Mouse (Mus musculus) liver, embryonic 14.5 days (tissue): Measurements from ENCODE around the gene Fam120a. TPM values are rescaled to one million over a fixed set of nuclear protein-coding genes. Genes with fewer than 3 reads are reported as not detected.

Source experiments
- ATAC-seq: fragments of 200-750 bp; cut with Nextera tagmentation; 2 replicates; pipeline ENCODE4 v1.8.0; 2017; ENCODE audit warnings: moderate number of reproducible peaks, mild to moderate bottlenecking, moderate library complexity; ENCODE audit not compliant: insufficient read depth
- DNase-seq, 3 experiments: peaks; one replicate each; pipeline ENCODE4 v3.0.0-alpha.2; 2012 to 2013; ENCODE audit warnings: low read depth in 3 of 3, low spot score in 3 of 3
- H3K27ac ChIP-seq: fragments of 300-500 bp; sonication (generic); 2 replicates; pipeline ENCODE4 v1.5.1; 2014; ENCODE audit warnings: moderate library complexity, mild to moderate bottlenecking, control low read depth, inconsistent platforms
- H3K27me3 ChIP-seq: fragments of 300-500 bp; sonication (generic); 2 replicates; pipeline ENCODE4 v1.6.1; 2014; ENCODE audit warnings: mild to moderate bottlenecking, low read length, moderate library complexity; ENCODE audit not compliant: control insufficient read depth, insufficient read depth
- H3K36me3 ChIP-seq: fragments of 300-500 bp; sonication (generic); replicated peaks from 2 replicates; pipeline ENCODE4 v1.6.1; 2014; ENCODE audit warnings: low read depth; ENCODE audit not compliant: control insufficient read depth, insufficient read depth
- H3K4me1 ChIP-seq, 2 experiments: fragments of 200-500 bp in 1 of 2; fragments of 300-500 bp in 1 of 2; sonication (generic) in 1 of 2; replicated peaks; 2 replicates each; pipeline ENCODE4 v1.6.1; 2012 to 2014; ENCODE audit warnings: antibody characterized with exemption in 1 of 2, inconsistent platforms in 1 of 2, low read length in 1 of 2; ENCODE audit not compliant: control insufficient read depth in 2 of 2, insufficient read depth in 2 of 2
- H3K4me2 ChIP-seq: fragments of 300-500 bp; sonication (generic); 2 replicates; pipeline ENCODE4 v1.6.1; 2014; ENCODE audit warnings: low read depth, mild to moderate bottlenecking, control low read depth, moderate library complexity
- H3K4me3 ChIP-seq, 2 experiments: fragments of 200-500 bp in 1 of 2; fragments of 300-500 bp in 1 of 2; sonication (generic) in 1 of 2; 2 replicates each; pipeline ENCODE4 v1.5.1; 2012 to 2014; ENCODE audit warnings: low read depth in 2 of 2, low read length in 2 of 2, mild to moderate bottlenecking in 2 of 2, control low read depth in 1 of 2, inconsistent platforms in 1 of 2, moderate library complexity in 1 of 2; ENCODE audit not compliant: insufficient read depth in 1 of 2
- H3K9ac ChIP-seq: fragments of 300-500 bp; sonication (generic); replicated peaks from 2 replicates; pipeline ENCODE4 v1.6.1; 2014; ENCODE audit warnings: mild to moderate bottlenecking, control low read depth, moderate library complexity
- H3K9me3 ChIP-seq: fragments of 300-500 bp; sonication (generic); 2 replicates; pipeline ENCODE4 v1.6.1; 2016; ENCODE audit warnings: low read length, mixed read lengths; ENCODE audit not compliant: control insufficient read depth
- CTCF ChIP-seq: IDR thresholded peaks from 2 replicates; pipeline ENCODE4 v1.5.1; 2016; ENCODE audit warnings: antibody characterized with exemption, low read depth, control low read depth
- EP300 ChIP-seq: IDR thresholded peaks from 2 replicates; pipeline ENCODE4 v1.6.1; 2016; ENCODE audit warnings: antibody characterized with exemption, low read depth
- WGBS: fragments of 180-500 bp; shearing (Covaris S2); extraction: QIAGEN DNeasy Blood & Tissue Kit; methylation state at CpG from one replicate; pipeline ENCODE4 v1.1.7; 2014; ENCODE audit not compliant: insufficient replicate concordance; 5-methylcytosine and 5-hydroxymethylcytosine counted together
- polyA plus RNA-seq, 2 experiments: library from polyadenylated mRNA; depleted of rRNA in 1 of 2; stranded (reverse) in 1 of 2; unstranded in 1 of 2; fragments of >200 nt; fragmentation: Nextera tagmentation in 1 of 2; extraction: Ambion mirVana in 1 of 2; gene quantifications; 2 replicates each; pipeline versions ENCODE4 v1.2.1 to v1.2.3; 2012 to 2014

The Fam120a gene
- polyA plus RNA-seq, 2 experiments = 19.1 to 37.4 TPM

- Histone ChIP-seq H3K27ac (no peak overlapping the region), H3K36me3 (no peaks in the 10 kb centered on the region), H3K4me2 (no peak overlapping the region), H3K4me3 (no peak overlapping the region), H3K9me3 (no peaks in the 10 kb centered on the region), H3K9ac (no peak overlapping the region), H3K4me1 (peaks cover 13 to 19% of the 10 kb centered on the region in 2 experiments), H3K27me3 (no peaks in the 10 kb centered on the region)
- ATAC-seq = no peak
- DNase-seq = no peak
- TF ChIP-seq EP300 = no peak
- no peak for TF ChIP-seq CTCF
- 83% methylated on average over 8 of the region's 8 CpGs for WGBS
Observed at GRCm38 (mm10) chr13:48850771-48851170, 117.0 kb downstream of the Fam120a start.

- H3K27ac ChIP-seq = no peak overlapping the region
- WGBS = 77% methylated on average over 2 of the region's 2 CpGs
- no peak for TF ChIP-seq CTCF
- TF ChIP-seq EP300 = no peak
- no peaks in the 10 kb centered on the region for H3K36me3 ChIP-seq
- peaks cover 17 to 24% of the 10 kb centered on the region in 2 experiments for H3K4me1 ChIP-seq
- no peak overlapping the region for H3K4me2 ChIP-seq
- no peak for ATAC-seq
- no peaks in the 10 kb centered on the region for H3K27me3 ChIP-seq
- no peaks in the 10 kb centered on the region for H3K9me3 ChIP-seq
- DNase-seq = no peak
- H3K9ac ChIP-seq = no peak overlapping the region
- H3K4me3 ChIP-seq = no peak overlapping the region
Observed at GRCm38 (mm10) chr13:48850326-48850725, 117.5 kb downstream of the Fam120a start.

GRCm38 (mm10) chr13:48849155-48849554 is 118.7 kb downstream of the Fam120a start:
- Histone ChIP-seq H3K27me3 (no peaks in the 10 kb centered on the region), H3K9me3 (no peaks in the 10 kb centered on the region), H3K36me3 (no peaks in the 10 kb centered on the region), H3K27ac (no peak overlapping the region), H3K4me3 (no peak overlapping the region), H3K4me1 (peaks cover 15 to 25% of the 10 kb centered on the region in 2 experiments), H3K4me2 (no peak overlapping the region), H3K9ac (no peak overlapping the region)
- TF ChIP-seq CTCF = no peak
- TF ChIP-seq EP300 = no peak
- WGBS = 48% methylated on average over 3 of the region's 3 CpGs
- ATAC-seq (no peak), DNase-seq (no peak)

- Histone ChIP-seq H3K4me1 (peaks cover 4 to 18% of the 10 kb centered on the region in 2 experiments), H3K9ac (no peak overlapping the region; the same call in 1 of the 2 replicates), H3K4me2 (peak overlapping the region; percentile 35), H3K9me3 (no peaks in the 10 kb centered on the region), H3K27ac (peak overlapping the region; percentile 35), H3K4me3 (no peak overlapping the region), H3K36me3 (no peaks in the 10 kb centered on the region), H3K27me3 (no peaks in the 10 kb centered on the region)
- 9% methylated on average over 4 of the region's 4 CpGs for WGBS
- TF ChIP-seq CTCF (no peak), EP300 (peak; percentile 63)
- ATAC-seq (peak; percentile 87), DNase-seq (peak; percentile 57 to 68 (median 60))
Observed at GRCm38 (mm10) chr13:48845308-48845707, 122.5 kb downstream of the Fam120a start.

- WGBS = 63% methylated on average over 1 of the region's 1 CpGs
- no peak for DNase-seq
- no peak for ATAC-seq
- Histone ChIP-seq H3K4me1 (peaks cover 4 to 18% of the 10 kb centered on the region in 2 experiments), H3K36me3 (no peaks in the 10 kb centered on the region), H3K27ac (no peak overlapping the region), H3K4me2 (no peak overlapping the region), H3K9me3 (no peaks in the 10 kb centered on the region), H3K27me3 (no peaks in the 10 kb centered on the region), H3K9ac (no peak overlapping the region), H3K4me3 (no peak overlapping the region)
- TF ChIP-seq CTCF (no peak), EP300 (no peak)
Observed at GRCm38 (mm10) chr13:48843530-48843929, 124.3 kb downstream of the Fam120a start.
